Mouse (Mus musculus): ENCODE data around the gene Dlst.
"Not testable (repeated sequence)": the region's sequence is repeated elsewhere in the genome, so short reads cannot be mapped to it uniquely, and the experiment has no call there.

Dlst gene

GRCm38 (mm10) chr12:85113917-85114316 is 3.3 kb downstream of the Dlst start:
- DNase-seq (ENCODE audit: low read depth, low spot score), result no peak

GRCm38 (mm10) chr12:85115678-85116077 is 5.0 kb downstream of the Dlst start:
- no peak for DNase-seq (ENCODE audit: low read depth, low spot score)

GRCm38 (mm10) chr12:85121806-85122459 is 11.3 kb downstream of the Dlst start:
- DNase-seq (ENCODE audit: low read depth, low spot score), result no peak

GRCm38 (mm10) chr12:85123108-85123530 is 12.5 kb downstream of the Dlst start:
- no peak for DNase-seq (ENCODE audit: low read depth, low spot score)

- DNase-seq (ENCODE audit: low read depth, low spot score), result no peak
Observed at GRCm38 (mm10) chr12:85123645-85124044, 13.0 kb downstream of the Dlst start.

- DNase-seq (ENCODE audit: low read depth, low spot score), result no peak
Observed at GRCm38 (mm10) chr12:85124751-85125150, 14.1 kb downstream of the Dlst start.

GRCm38 (mm10) chr12:85126986-85127603 is 16.5 kb downstream of the Dlst start:
- no peak for DNase-seq (ENCODE audit: low read depth, low spot score)

- DNase-seq (ENCODE audit: low read depth, low spot score), result no peak
Observed at GRCm38 (mm10) chr12:85129426-85129978, 18.9 kb downstream of the Dlst start.

- no peak for DNase-seq (ENCODE audit: low read depth, low spot score)
Observed at GRCm38 (mm10) chr12:85131361-85131760, 20.7 kb downstream of the Dlst start.

- no peak for DNase-seq (ENCODE audit: low read depth, low spot score)
Observed at GRCm38 (mm10) chr12:85134043-85134794, 23.6 kb downstream of the Dlst start.

- no peak for DNase-seq (ENCODE audit: low read depth, low spot score)
Observed at GRCm38 (mm10) chr12:85135513-85136470, 25.2 kb downstream of the Dlst start.

GRCm38 (mm10) chr12:85136627-85137026 is 26.0 kb downstream of the Dlst start:
- DNase-seq (ENCODE audit: low read depth, low spot score), result no peak

- no peak for DNase-seq (ENCODE audit: low read depth, low spot score)
Observed at GRCm38 (mm10) chr12:85140036-85140701, 29.5 kb downstream of the Dlst start.

- no peak for DNase-seq (ENCODE audit: low read depth, low spot score)
Observed at GRCm38 (mm10) chr12:85141096-85141495, 30.5 kb downstream of the Dlst start.

- DNase-seq (ENCODE audit: low read depth, low spot score), result no peak
Observed at GRCm38 (mm10) chr12:85142803-85143202, 32.2 kb downstream of the Dlst start.

GRCm38 (mm10) chr12:85144276-85144675 is 33.6 kb downstream of the Dlst start:
- not testable (repeated sequence) for DNase-seq (ENCODE audit: low read depth, low spot score)

- DNase-seq (ENCODE audit: low read depth, low spot score), result no peak
Observed at GRCm38 (mm10) chr12:85144821-85145220, 34.2 kb downstream of the Dlst start.

GRCm38 (mm10) chr12:85145630-85146029 is 35.0 kb downstream of the Dlst start:
- no peak for DNase-seq (ENCODE audit: low read depth, low spot score)

GRCm38 (mm10) chr12:85146355-85146754 is 35.7 kb downstream of the Dlst start:
- DNase-seq (ENCODE audit: low read depth, low spot score), result no peak

- DNase-seq (ENCODE audit: low read depth, low spot score), result no peak
Observed at GRCm38 (mm10) chr12:85146881-85147280, 36.2 kb downstream of the Dlst start.

All from telencephalon, adult 2 months (tissue).